Mouse (Mus musculus) spleen, postnatal 4 days (tissue): ENCODE measurements around the gene Olfr521.
"Not testable (repeated sequence)": the region's sequence is repeated elsewhere in the genome, so short reads cannot be mapped to it uniquely, and the experiment has no call there.

ENCODE experiments used
- DNase-seq, 2 experiments: peaks; one replicate each; pipeline ENCODE4 v3.0.0; 2022; ENCODE audit warnings: low spot score in 2 of 2

Olfr521 gene

GRCm38 (mm10) chr7:99763207-99763606 is at the start of gene Olfr521:
Gene Olfr521 (plus strand): TSS chr7:99763507.
- DNase-seq: no peak

GRCm38 (mm10) chr7:99716536-99716935 is 46.8 kb upstream of the Olfr521 start:
- DNase-seq: no peak

- DNase-seq: no peak
Measured at GRCm38 (mm10) chr7:99729973-99730372, 33.3 kb upstream of the Olfr521 start, which contains the start of gene Olfr520. Gene Olfr520 (plus strand): TSS chr7:99730273.

DNA sequence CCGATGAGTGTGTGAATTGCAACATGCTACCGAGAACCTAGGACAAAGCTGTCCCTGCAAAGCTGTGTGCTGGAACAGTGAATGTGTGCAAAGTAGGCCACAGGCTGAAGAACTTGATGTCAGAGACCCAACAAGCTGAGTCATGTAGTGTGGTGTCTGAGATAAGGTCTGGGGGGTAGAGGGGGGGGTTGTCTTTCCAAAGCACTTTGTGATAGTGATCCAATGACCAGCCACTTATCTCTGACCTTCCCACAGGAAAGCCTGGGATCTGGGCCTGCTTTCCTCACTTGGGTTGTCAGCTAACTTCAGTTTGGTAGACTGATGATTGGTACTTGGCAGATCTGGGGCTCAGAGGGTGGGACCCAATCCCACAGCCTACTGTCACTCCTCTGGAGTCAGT is 28.7 kb upstream of the Olfr521 start:
- DNase-seq: no peak

- DNase-seq: not testable (repeated sequence)
Measured at GRCm38 (mm10) chr7:99735491-99735890, 27.8 kb upstream of the Olfr521 start.

- DNase-seq: no peak
Measured at GRCm38 (mm10) chr7:99739276-99739675, 24.0 kb upstream of the Olfr521 start.

DNA sequence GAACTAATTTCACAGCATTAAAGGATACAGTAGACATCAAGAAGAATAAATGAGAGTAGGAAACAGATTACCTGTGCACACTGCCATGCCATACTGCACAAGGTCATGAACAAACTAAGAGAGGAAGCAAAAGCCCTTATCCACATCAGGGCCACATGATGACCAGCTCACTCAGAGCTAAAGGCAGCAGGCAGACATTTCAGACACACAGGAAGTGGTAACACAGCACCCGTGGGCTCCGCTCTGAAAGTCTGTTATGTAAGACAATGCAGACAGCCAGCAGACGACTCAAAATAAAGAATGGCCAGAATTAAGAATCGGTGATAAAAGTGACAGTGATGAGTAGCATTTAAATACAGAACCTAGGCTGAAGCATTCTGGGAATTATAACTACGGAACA is 18.1 kb downstream of the Olfr521 start:
- DNase-seq: no peak

DNA sequence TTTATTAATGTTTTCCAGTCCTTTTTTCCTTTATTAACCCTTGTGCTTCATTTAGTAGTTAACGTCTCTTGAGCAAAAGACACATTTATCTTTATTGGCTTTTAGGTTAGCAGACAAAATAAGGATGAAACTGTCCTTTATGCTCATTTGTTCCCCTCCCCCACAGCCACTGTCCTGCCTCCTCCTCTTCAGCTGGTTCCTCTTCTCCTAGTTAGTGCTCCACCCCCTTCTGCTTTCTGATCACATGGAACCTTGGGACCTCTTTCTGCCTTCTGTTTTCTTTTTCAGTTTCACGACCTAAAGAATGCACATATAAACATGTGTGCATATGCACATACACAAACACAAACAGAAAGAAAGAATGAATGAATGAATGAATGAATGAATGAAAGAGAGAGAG is 18.6 kb downstream of the Olfr521 start:
- no peak for DNase-seq

- no peak for DNase-seq
Measured at GRCm38 (mm10) chr7:99783421-99783820, 20.1 kb downstream of the Olfr521 start.

GRCm38 (mm10) chr7:99785553-99785952 is 22.2 kb downstream of the Olfr521 start:
- DNase-seq: no peak

DNA sequence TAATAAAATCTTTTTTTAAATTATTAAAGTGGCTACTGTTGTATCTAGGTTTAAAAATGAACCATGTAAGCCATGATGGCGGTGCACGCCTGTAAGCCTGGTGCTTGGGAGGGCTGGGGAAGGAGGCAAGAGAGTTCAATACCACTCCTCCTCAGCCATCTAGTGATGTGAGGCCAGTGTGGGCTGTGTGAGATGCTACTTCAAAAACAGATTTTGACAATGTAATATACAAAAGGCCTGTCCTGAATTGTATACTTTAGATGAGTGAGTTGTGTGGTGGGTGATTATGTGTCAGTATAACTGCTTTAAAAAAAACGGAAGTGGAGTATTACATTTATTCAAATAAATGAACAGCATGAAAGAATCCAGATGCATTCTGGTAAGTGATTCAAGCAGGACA is 23.5 kb downstream of the Olfr521 start:
- DNase-seq: no peak

- no peak for DNase-seq
Measured at GRCm38 (mm10) chr7:99787935-99788334, 24.6 kb downstream of the Olfr521 start.

- DNase-seq: no peak
Measured at GRCm38 (mm10) chr7:99788563-99788962, 25.3 kb downstream of the Olfr521 start.

DNA sequence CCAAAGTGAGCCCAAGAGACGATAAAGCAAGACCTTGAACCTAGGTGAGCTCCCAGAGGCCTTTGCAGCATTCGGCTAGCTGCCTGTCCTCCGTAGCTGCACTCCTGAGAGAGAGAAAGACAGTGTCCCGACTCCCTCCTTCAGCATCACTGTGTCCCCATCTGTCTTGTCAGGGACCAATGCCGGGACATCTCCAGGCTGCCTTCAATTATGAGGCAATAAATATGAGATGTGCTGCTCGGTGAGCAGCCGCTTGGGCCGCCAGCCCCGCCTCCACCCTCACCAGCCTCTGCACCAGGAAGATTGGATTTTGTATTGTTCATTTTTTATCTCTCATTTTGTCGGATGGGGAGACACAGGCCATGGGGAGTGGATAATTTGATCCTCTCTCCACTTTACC is 27.5 kb downstream of the Olfr521 start:
- DNase-seq: no peak

DNA sequence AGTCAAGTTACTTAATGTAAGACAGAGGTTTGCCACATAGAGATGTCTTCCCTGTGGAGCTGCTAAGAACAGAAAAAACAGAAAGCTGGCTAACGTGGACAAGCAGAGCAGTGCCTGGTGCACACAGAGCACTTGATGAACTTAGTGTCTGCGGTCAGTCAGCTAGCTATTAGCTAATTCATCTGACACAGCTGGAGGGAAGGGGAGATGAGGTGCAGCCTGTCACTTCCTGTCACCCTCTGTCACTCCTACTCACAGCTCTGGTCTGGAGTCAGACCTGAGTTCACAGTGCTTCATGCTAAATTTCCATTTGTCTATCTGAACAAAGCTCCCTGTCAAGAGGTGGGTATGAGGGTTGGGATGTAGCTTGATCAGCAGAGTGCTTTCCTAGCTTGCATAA is 30.8 kb downstream of the Olfr521 start:
- DNase-seq: no peak

GRCm38 (mm10) chr7:99795192-99795981 is 32.1 kb downstream of the Olfr521 start:
- peak; percentile 37 to 65 for DNase-seq

- DNase-seq: no peak
Measured at GRCm38 (mm10) chr7:99796471-99796870, 33.2 kb downstream of the Olfr521 start.

- no peak for DNase-seq
Measured at GRCm38 (mm10) chr7:99797261-99797660, 34.0 kb downstream of the Olfr521 start.

DNA sequence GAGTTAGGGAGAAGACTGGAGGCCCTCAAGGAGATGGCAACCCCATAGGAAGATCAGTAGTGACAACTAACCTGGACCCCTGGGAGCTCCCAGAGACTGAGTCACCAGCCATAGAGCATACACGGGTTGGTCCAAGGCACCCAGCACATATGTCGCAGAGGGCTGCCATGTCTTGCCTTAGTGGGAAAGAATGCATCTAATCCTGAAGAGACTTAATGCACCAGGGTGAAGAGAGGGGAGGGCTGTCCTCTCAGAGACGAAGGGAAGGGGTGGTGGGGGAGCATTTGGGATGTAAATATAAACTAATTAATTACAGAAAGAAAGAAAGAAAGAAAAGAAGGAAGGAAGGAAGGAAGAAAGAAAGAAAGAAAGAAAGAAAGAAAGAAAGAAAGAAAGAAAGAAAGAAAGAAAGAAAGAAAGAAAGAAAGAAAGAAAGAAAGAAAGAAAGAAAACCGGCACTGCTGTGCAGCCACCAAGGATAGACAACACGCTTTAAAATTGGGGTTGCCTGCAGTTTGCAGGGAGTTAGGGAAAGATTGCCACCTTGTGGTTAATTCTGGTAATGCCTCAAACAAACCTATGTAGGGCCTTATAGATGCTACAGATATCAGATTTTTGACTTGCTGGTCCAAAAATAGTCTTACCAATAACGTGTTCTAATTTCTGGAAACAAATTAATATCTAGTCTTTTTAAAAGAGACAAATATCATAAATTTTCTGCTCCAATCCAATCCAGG is 34.8 kb downstream of the Olfr521 start:
- peak; percentile 74 to 85 for DNase-seq

DNA sequence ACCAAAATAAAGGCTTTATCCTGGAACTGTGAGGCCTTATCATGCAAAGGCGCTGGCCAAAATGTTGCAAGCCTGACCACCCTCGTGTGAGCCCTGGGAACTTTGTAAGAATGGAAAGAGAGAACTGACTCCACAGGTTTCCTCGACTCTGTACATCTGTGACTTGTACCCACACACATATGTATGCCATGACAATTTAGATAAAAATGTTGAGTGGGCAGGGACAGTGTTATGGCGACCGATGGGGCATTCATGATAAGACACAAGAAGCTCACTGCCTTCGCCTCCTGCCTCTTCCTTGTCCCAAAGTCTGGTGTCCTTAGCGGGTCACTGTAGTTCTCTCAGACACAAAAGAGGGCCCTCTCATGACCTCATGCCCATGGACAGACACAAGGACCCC is 35.8 kb downstream of the Olfr521 start:
- no peak for DNase-seq

DNA sequence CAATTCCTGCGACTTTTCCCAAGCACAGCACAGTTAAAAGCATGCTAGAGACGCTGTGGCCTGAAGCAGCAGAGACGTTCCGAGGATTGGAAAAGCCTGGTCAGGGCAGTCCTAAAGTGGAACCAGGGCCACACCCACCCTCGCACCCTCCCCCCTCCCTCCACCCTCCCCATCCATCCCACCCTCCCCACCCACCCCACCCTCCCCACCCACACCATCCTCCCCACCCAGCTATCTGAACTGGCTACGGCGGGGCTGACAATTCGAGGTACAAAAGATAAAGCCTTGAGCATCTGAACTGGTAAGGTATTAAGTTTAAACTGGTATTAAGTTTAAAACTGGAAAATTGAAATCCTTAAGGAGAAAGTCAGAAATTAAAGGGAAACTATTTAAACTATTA is 40.2 kb downstream of the Olfr521 start:
- no peak for DNase-seq

DNA sequence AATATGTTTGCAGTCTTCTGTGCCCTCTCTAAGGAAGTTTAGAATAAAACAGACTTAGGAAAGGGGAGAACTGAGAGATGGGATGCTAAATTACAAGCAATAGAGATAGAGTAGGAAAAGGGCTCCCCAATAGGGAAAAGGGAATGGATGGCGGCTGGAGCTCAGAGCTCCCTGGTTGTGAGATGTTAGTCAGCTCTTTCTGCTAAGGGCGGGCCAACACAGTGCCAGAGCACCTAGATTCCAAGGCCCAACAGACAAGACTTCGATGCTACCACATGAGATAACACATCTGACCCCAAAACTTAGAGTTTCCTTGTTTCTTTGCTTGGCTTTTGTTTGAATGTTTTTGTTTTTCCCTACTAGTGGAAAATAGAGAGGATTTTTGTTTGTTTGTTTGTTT is 40.7 kb downstream of the Olfr521 start:
- not testable (repeated sequence) for DNase-seq

DNA sequence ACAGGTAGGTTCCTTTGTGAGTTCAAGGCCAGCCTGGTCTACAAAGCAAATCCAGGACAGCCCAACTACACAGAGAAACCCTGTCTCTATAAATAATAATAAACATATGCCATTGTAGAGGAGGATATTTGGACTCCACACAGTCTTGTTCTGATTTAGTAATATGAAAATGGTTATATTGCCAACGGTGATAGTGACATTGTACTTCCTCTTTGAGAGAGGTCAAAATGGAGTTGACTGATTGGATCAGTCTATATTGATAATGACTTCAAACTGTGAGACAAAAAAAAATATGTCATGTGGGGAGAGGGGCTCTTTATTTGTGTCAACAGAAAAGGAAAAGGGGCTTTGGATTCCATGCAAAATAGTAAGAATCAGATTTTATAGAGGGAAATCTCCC is 42.0 kb downstream of the Olfr521 start:
- DNase-seq: no peak
